Mouse (Mus musculus) CH12.LX (cell line): Measurements from ENCODE around the gene Tigit. TPM values are rescaled to one million over a fixed set of nuclear protein-coding genes. Genes with fewer than 3 reads are reported as not detected.
A peak's percentile ranks its signal among the peaks of the same experiment; 100 is the strongest.

ENCODE experiments used
- DNase-seq: peaks from one replicate; pipeline ENCODE4 v3.0.0-alpha.2; 2013; ENCODE audit errors: extremely low read depth
- H3K27ac ChIP-seq: 2 replicates; pipeline ENCODE4 v1.5.1; 2012; ENCODE audit warnings: low read depth, mild to moderate bottlenecking, control low read depth, moderate library complexity; ENCODE audit not compliant: insufficient read depth
- H3K27me3 ChIP-seq: replicated peaks from 2 replicates; pipeline ENCODE3; 2012; ENCODE audit warnings: inconsistent platforms
- H3K36me3 ChIP-seq, 2 experiments: replicated peaks in 1 of 2; 2 replicates each; pipeline versions ENCODE3 to v1.6.1; 2012; ENCODE audit warnings: inconsistent platforms in 1 of 2, low read length in 1 of 2, mild to moderate bottlenecking in 1 of 2, mixed read lengths in 1 of 2, moderate library complexity in 1 of 2; ENCODE audit not compliant: control insufficient read depth in 1 of 2, insufficient read depth in 1 of 2
- H3K4me1 ChIP-seq, 2 experiments: 2 replicates each; pipeline ENCODE4 v1.6.1; 2012; ENCODE audit warnings: inconsistent platforms in 1 of 2, moderate library complexity in 1 of 2; ENCODE audit not compliant: insufficient read depth in 2 of 2, control insufficient read depth in 1 of 2
- H3K4me2 ChIP-seq: 2 replicates; pipeline ENCODE4 v1.6.1; 2012; ENCODE audit warnings: low read depth, mild to moderate bottlenecking, control low read depth; ENCODE audit not compliant: poor library complexity, insufficient read depth, severe bottlenecking
- H3K4me3 ChIP-seq, 3 experiments: fragments of 150-350 bp in 1 of 3; sonication (generic) in 1 of 3; replicated peaks in 1 of 3; 2 replicates each; pipeline versions ENCODE3 to v1.5.1; 2011 to 2012; ENCODE audit warnings: low read depth in 2 of 3, low read length in 2 of 3, mild to moderate bottlenecking in 2 of 3, moderate library complexity in 2 of 3, control low read depth in 1 of 3, improper control_type of control experiment in 1 of 3, inconsistent platforms in 1 of 3, mixed read lengths in 1 of 3; ENCODE audit not compliant: poor library complexity in 1 of 3
- H3K79me2 ChIP-seq: replicated peaks from 2 replicates; pipeline ENCODE4 v1.6.1; 2012; ENCODE audit warnings: mild to moderate bottlenecking, moderate library complexity; ENCODE audit not compliant: control insufficient read depth, poor library complexity, insufficient read depth, severe bottlenecking; ENCODE audit errors: extremely low read depth
- H3K9ac ChIP-seq: 2 replicates; pipeline ENCODE4 v1.6.1; 2012; ENCODE audit warnings: low read depth, mild to moderate bottlenecking, control low read depth, moderate library complexity; ENCODE audit not compliant: insufficient read depth
- H3K9me3 ChIP-seq: replicated peaks from 2 replicates; pipeline ENCODE3; 2012; ENCODE audit warnings: low read length, inconsistent platforms, mixed read lengths
- BHLHE40 ChIP-seq: IDR thresholded peaks from 2 replicates; pipeline ENCODE4 v1.6.1; 2011; ENCODE audit warnings: mild to moderate bottlenecking, low read depth, low read length, improper control_type of control experiment
- CHD1 ChIP-seq: IDR thresholded peaks from 2 replicates; pipeline ENCODE4 v1.6.1; 2012; ENCODE audit warnings: low read depth, low read length, improper control_type of control experiment, inconsistent platforms
- CHD2 ChIP-seq: IDR thresholded peaks from 2 replicates; pipeline ENCODE4 v1.6.1; 2011; ENCODE audit warnings: low read length, improper control_type of control experiment
- CTCF ChIP-seq, 2 experiments: IDR thresholded peaks in 1 of 2; conservative IDR thresholded peaks in 1 of 2; 2 replicates each; pipeline ENCODE4 v1.5.1; 2011 to 2012; ENCODE audit warnings: low read depth in 2 of 2, low read length in 2 of 2, improper control_type of control experiment in 1 of 2, inconsistent platforms in 1 of 2, mild to moderate bottlenecking in 1 of 2, moderate library complexity in 1 of 2
- E2F4 ChIP-seq: IDR thresholded peaks from 2 replicates; pipeline ENCODE4 v1.6.1; 2011; ENCODE audit warnings: low read depth, low read length, improper control_type of control experiment; ENCODE audit not compliant: insufficient replicate concordance
- ELF1 ChIP-seq: IDR thresholded peaks from 2 replicates; pipeline ENCODE4 v1.6.1; 2014; ENCODE audit warnings: low read depth, mild to moderate bottlenecking, inconsistent platforms, low read length, improper control_type of control experiment
- EP300 ChIP-seq: IDR thresholded peaks from 2 replicates; pipeline ENCODE4 v1.6.1; 2011; ENCODE audit warnings: low read length, improper control_type of control experiment
- ETS1 ChIP-seq: conservative IDR thresholded peaks from 2 replicates; pipeline ENCODE4 v1.6.1; 2012; ENCODE audit warnings: low read depth, mild to moderate bottlenecking, inconsistent platforms, low read length, improper control_type of control experiment, moderate library complexity
- GABPA ChIP-seq: IDR thresholded peaks from 2 replicates; pipeline ENCODE4 v1.6.1; 2012; ENCODE audit warnings: low read depth, low read length, improper control_type of control experiment, inconsistent platforms; ENCODE audit not compliant: insufficient replicate concordance
- HCFC1 ChIP-seq: IDR thresholded peaks from 2 replicates; pipeline ENCODE4 v1.6.1; 2012; ENCODE audit warnings: low read depth, mild to moderate bottlenecking, inconsistent platforms, low read length, improper control_type of control experiment
- IRF4 ChIP-seq: IDR thresholded peaks from 2 replicates; pipeline ENCODE4 v1.6.1; 2014; ENCODE audit warnings: low read depth, mild to moderate bottlenecking, inconsistent platforms, low read length, improper control_type of control experiment
- KAT2A ChIP-seq: IDR thresholded peaks from 2 replicates; pipeline ENCODE4 v1.6.1; 2012; ENCODE audit warnings: low read length, improper control_type of control experiment, inconsistent platforms; ENCODE audit not compliant: insufficient replicate concordance
- MAFK ChIP-seq: IDR thresholded peaks from 2 replicates; pipeline ENCODE4 v1.6.1; 2011; ENCODE audit warnings: low read length, improper control_type of control experiment; ENCODE audit not compliant: insufficient replicate concordance
- MAX ChIP-seq: IDR thresholded peaks from 2 replicates; pipeline ENCODE4 v1.6.1; 2011; ENCODE audit warnings: low read length, improper control_type of control experiment
- MEF2A ChIP-seq: IDR thresholded peaks from 2 replicates; pipeline ENCODE4 v1.6.1; 2014; ENCODE audit warnings: low read depth, mild to moderate bottlenecking, inconsistent platforms, low read length, improper control_type of control experiment, borderline replicate concordance
- MXI1 ChIP-seq: IDR thresholded peaks from 2 replicates; pipeline ENCODE4 v1.6.1; 2011; ENCODE audit warnings: mild to moderate bottlenecking, low read depth, low read length, improper control_type of control experiment
- MYC ChIP-seq: IDR thresholded peaks from 2 replicates; pipeline ENCODE4 v1.6.1; 2011; ENCODE audit warnings: low read depth, mild to moderate bottlenecking, improper control_type of control experiment, low read length
- NRF1 ChIP-seq: IDR thresholded peaks from 2 replicates; pipeline ENCODE4 v1.6.1; 2014; ENCODE audit warnings: low read depth, mild to moderate bottlenecking, inconsistent platforms, low read length, improper control_type of control experiment, moderate library complexity
- PAX5 ChIP-seq: IDR thresholded peaks from 2 replicates; pipeline ENCODE4 v1.6.1; 2012; ENCODE audit warnings: low read length, inconsistent platforms, mixed read lengths
- POLR2AphosphoS2 ChIP-seq: IDR thresholded peaks from 2 replicates; pipeline ENCODE4 v1.6.1; 2011; ENCODE audit warnings: low read depth, low read length, improper control_type of control experiment
- RAD21 ChIP-seq: IDR thresholded peaks from 2 replicates; pipeline ENCODE4 v1.6.1; 2011; ENCODE audit warnings: low read depth, mild to moderate bottlenecking, low read length, improper control_type of control experiment, moderate library complexity
- RCOR1 ChIP-seq: conservative IDR thresholded peaks from 2 replicates; pipeline ENCODE4 v1.6.1; 2012; ENCODE audit warnings: low read depth, mild to moderate bottlenecking, inconsistent platforms, low read length, improper control_type of control experiment
- SMC3 ChIP-seq: IDR thresholded peaks from 2 replicates; pipeline ENCODE4 v1.6.1; 2011; ENCODE audit warnings: low read depth, low read length, improper control_type of control experiment
- TBP ChIP-seq: conservative IDR thresholded peaks from 2 replicates; pipeline ENCODE4 v1.6.1; 2011; ENCODE audit warnings: low read depth, low read length, improper control_type of control experiment
- TCF12 ChIP-seq: IDR thresholded peaks from 2 replicates; pipeline ENCODE4 v1.6.1; 2014; ENCODE audit warnings: low read depth, mild to moderate bottlenecking, inconsistent platforms, low read length, improper control_type of control experiment
- USF1 ChIP-seq: IDR thresholded peaks from 2 replicates; pipeline ENCODE4 v1.6.1; 2014; ENCODE audit warnings: low read depth, mild to moderate bottlenecking, inconsistent platforms, low read length, improper control_type of control experiment
- ZC3H11A ChIP-seq: IDR thresholded peaks from 2 replicates; pipeline ENCODE4 v1.6.1; 2012; ENCODE audit warnings: low read depth, mild to moderate bottlenecking, inconsistent platforms, low read length, improper control_type of control experiment
- ZKSCAN1 ChIP-seq: IDR thresholded peaks from 2 replicates; pipeline ENCODE4 v1.6.1; 2012; ENCODE audit warnings: low read depth, inconsistent platforms, low read length, improper control_type of control experiment, borderline replicate concordance
- ZMIZ1 ChIP-seq: IDR thresholded peaks from 2 replicates; pipeline ENCODE4 v1.6.1; 2012; ENCODE audit warnings: low read depth, mild to moderate bottlenecking, inconsistent platforms, low read length, improper control_type of control experiment
- ZNF384 ChIP-seq: IDR thresholded peaks from 2 replicates; pipeline ENCODE4 v1.6.1; 2012; ENCODE audit warnings: low read depth, low read length, improper control_type of control experiment, inconsistent platforms
- dilution Hi-C: fragments of 300-500 bp; cut with MboI; formaldehyde crosslinking; loops from 2 replicates; pipeline ENCODE4 v1.14.3; 2020; ENCODE audit warnings: low sequenced_read_pairs; ENCODE audit not compliant: extremely low pct_unique_long_range_greater_than_20kb, extremely low pct_ligation_motif_present
- in situ Hi-C: fragments of 300-500 bp; cut with MboI; formaldehyde crosslinking; loops from 3 replicates; pipeline ENCODE4 v1.14.3; 2019; ENCODE audit warnings: low sequenced_read_pairs, low pct_ligation_motif_present, low pct_unique_long_range_greater_than_20kb, mixed read lengths
- polyA plus RNA-seq: library from polyadenylated mRNA; unstranded; fragments of >175 nt; gene quantifications from 2 replicates; pipeline ENCODE4 v1.2.1, GENCODE M21; 2012; ENCODE audit warnings: low read depth; ENCODE audit not compliant: insufficient read length
- total RNA-seq, 2 experiments: library from RNA; depleted of rRNA; stranded (reverse); fragments of 300-350 nt in 1 of 2; fragments of >200 nt in 1 of 2; gene quantifications; 2 replicates each; pipeline ENCODE4 v1.2.3; 2012 to 2014

Tigit gene
- total and polyA plus RNA-seq, 3 experiments: 17.5 to 67.2 (median 55.4) TPM

GRCm38 (mm10) chr16:43695852-43696251 lies 31.9 kb upstream of the Tigit start:
- peak overlapping the region; percentile 86 for H3K4me2 ChIP-seq
- H3K4me1 ChIP-seq: peaks cover 34 to 62% of the 10 kb centered on the region in 2 experiments
- in situ Hi-C loops (loop anchor here (5.0 to 10.0 kb wide), 4 partner anchors 34 to 301 kb away; partner anchors contain the start of gene Tigit), dilution Hi-C loops (no loop called here)
- H3K27me3 ChIP-seq: no peaks in the 10 kb centered on the region
- H3K27ac ChIP-seq: peak overlapping the region; percentile 23
- no peaks in the 10 kb centered on the region for H3K9me3 ChIP-seq
- no peak for DNase-seq
- peak overlapping the region; percentile 27 for H3K9ac ChIP-seq
- H3K36me3 ChIP-seq: no peaks in the 10 kb centered on the region
- no peak for TF ChIP-seq TCF12
- TF ChIP-seq PAX5: no peak
- no peak for TF ChIP-seq HCFC1
- TF ChIP-seq EP300: peak; percentile 33; the same call in 1 of the 2 replicates
- TF ChIP-seq ZKSCAN1: no peak
- TF ChIP-seq ZC3H11A: no peak
- peak; percentile 75; the same call in 1 of the 2 replicates for TF ChIP-seq IRF4
- TF ChIP-seq NRF1: no peak
- peak; percentile 36; the same call in 1 of the 2 replicates for TF ChIP-seq ETS1
- 0 out of 2 replicates have a peak, but pooled peaks have one; percentile 28 for TF ChIP-seq BHLHE40
- no peak for TF ChIP-seq ZNF384
- no peak for TF ChIP-seq POLR2AphosphoS2
- TF ChIP-seq TBP: 0 out of 2 replicates have a peak, but pooled peaks have one; percentile 26
- TF ChIP-seq MAFK: peak; percentile 90
- no peak overlapping the region for H3K4me3 ChIP-seq
- H3K79me2 ChIP-seq: no peaks in the 10 kb centered on the region

- no peaks in the 10 kb centered on the region for H3K27me3 ChIP-seq
- H3K4me1 ChIP-seq: peaks cover 37 to 64% of the 10 kb centered on the region in 2 experiments
- dilution Hi-C loops (no loop called here), in situ Hi-C loops (loop anchor here (10.0 kb wide), 2 partner anchors 189 to 299 kb away; no protein-coding TSS in a partner anchor)
- no peak overlapping the region for H3K4me2 ChIP-seq
- H3K9ac ChIP-seq: peak overlapping the region; percentile 21; the same call in 1 of the 2 replicates
- H3K36me3 ChIP-seq: no peaks in the 10 kb centered on the region
- H3K79me2 ChIP-seq: no peaks in the 10 kb centered on the region
- H3K27ac ChIP-seq: peak overlapping the region; percentile 21; the same call in 1 of the 2 replicates
- no peak overlapping the region for H3K4me3 ChIP-seq
- no peaks in the 10 kb centered on the region for H3K9me3 ChIP-seq
- peak; percentile 83 for DNase-seq
- TF ChIP-seq MAX (peak; percentile 83), TCF12 (peak; percentile 89), CHD1 (peak; percentile 81; the same call in 1 of the 2 replicates), USF1 (no peak), NRF1 (peak; percentile 98), RCOR1 (peak; percentile 78; the same call in 1 of the 2 replicates), EP300 (peak; percentile 87), POLR2AphosphoS2 (0 out of 2 replicates have a peak, but pooled peaks have one; percentile 42), GABPA (no peak), RAD21 (peak; percentile 26; the same call in 1 of the 2 replicates), E2F4 (no peak), IRF4 (peak; percentile 98), MXI1 (no peak), SMC3 (no peak), BHLHE40 (peak; percentile 92), MAFK (peak; percentile 90), MEF2A (peak; percentile 85), ELF1 (peak; percentile 48; the same call in 1 of the 2 replicates), CTCF (conservative IDR thresholded peaks at IDR 0.05 in 1 of 2, IDR thresholded peaks at IDR 0.05 in 1 of 2; ENCODE audit: low read depth in 2 of 2, low read length in 2 of 2) (no peak), ETS1 (peak; percentile 91), ZMIZ1 (no peak), ZNF384 (no peak), MYC (peak; percentile 76), KAT2A (no peak), CHD2 (no peak)
Measured at GRCm38 (mm10) chr16:43694104-43694503, 30.2 kb upstream of the Tigit start.
